Mouse (Mus musculus) thymus, postnatal 36 days (tissue): ENCODE measurements around the gene Nudt14.
A peak's percentile ranks its signal among the peaks of the same experiment; 100 is the strongest.

Experiments used
- DNase-seq, 2 experiments: peaks; one replicate each; pipeline ENCODE4 v3.0.0; 2022; ENCODE audit warnings: mixed read lengths in 2 of 2

Gene Nudt14

DNA sequence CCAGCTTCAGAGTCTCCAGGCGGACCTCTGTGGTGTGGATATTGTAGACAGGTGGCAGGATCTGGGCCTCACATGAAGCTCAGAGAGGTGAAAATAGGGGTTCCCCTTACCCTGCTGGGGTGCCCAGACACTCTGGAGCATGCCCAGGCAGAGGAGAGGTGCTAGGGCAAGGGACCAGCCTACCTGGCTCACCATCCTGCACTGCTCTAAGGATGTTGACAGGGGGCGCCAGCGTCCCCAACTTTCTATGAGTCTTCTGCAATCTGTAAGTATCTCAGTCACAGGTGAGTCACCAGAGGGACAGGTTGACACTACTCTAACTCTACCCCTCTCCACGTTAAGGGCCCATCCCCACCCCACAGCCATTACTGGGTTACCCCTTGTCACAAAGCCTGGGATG is 5.4 kb upstream of the Nudt14 start:
- DNase-seq = peak; percentile 46 to 52

GRCm38 (mm10) chr12:112943669-112944068 is 1.7 kb upstream of the Nudt14 start:
- DNase-seq = no peak

GRCm38 (mm10) chr12:112941156-112941775 is 658 bp downstream of the Nudt14 start:
- no peak for DNase-seq

DNA sequence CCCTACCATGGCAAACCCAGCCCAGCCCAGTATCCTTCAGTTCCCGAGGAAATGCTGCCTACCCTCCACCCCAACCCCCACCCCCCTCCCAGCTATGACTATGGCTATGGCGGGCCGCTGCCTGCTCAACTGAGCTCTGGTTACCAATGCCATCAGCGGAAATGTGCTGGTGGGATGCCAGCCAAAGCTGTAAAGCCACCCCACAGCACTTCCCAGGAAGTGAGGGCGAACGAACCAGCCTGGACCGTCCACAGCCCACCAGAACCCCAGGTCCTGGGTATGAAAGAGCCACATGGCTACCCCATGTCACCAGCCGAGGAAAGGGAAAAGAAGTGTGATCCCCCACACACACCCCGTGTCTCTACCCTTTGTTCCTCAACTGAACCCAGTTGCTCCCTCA is 1.2 kb downstream of the Nudt14 start:
- no peak for DNase-seq

GRCm38 (mm10) chr12:112940238-112940637 is 1.7 kb downstream of the Nudt14 start:
- no peak for DNase-seq

DNA sequence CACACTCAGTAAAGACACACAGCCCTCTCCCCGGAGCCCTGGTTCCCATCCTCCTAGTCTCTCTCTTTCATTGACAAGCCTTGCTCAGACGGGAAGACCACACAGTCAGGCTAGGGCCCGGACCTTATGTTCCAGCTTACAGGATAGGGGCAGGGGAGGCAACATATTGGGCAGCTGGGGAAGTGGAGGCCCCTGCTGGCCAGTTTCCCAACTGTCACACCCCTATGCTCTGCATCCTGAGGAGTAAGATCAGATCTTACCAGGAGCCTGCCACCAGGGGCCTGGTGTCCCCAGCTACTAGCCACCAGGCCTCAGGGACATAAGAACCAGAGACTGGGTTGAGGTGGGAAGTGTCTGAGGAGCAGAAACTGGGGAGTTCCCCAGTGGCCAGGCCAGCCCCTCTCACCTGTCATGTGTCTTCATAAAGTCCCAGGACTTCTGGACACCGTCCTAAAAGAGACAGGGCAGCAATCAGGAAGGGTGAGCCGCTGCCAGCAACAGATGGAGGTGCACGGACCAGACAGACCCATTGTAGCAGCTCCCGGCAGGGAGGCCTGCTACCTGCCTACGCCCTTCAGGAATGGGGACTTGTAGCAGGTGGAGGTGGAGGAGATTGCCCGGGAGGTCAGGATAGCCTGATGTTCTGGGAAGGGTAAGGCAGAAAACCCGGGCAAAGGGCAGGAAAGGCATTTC is 2.9 kb downstream of the Nudt14 start:
- DNase-seq = no peak

DNA sequence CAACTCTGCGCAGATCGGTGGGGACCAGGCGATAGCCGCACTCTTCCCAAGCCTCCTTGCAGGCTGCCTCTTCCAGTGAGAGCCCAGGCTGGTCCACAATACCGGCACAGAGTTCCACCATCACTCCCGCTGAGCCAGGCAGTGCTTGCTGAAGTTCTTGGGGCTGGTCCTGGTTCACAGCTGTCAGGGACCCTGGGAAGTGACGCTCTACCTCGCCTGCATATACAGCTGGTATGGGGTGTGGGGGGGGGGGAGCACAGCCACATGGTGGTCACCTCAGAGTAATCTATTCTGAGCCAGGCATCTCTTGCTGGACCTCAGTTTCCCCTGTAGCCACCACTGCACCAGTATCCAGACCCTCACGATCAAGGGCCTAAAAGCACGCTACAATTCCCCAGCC is 3.6 kb downstream of the Nudt14 start:
- no peak for DNase-seq

DNA sequence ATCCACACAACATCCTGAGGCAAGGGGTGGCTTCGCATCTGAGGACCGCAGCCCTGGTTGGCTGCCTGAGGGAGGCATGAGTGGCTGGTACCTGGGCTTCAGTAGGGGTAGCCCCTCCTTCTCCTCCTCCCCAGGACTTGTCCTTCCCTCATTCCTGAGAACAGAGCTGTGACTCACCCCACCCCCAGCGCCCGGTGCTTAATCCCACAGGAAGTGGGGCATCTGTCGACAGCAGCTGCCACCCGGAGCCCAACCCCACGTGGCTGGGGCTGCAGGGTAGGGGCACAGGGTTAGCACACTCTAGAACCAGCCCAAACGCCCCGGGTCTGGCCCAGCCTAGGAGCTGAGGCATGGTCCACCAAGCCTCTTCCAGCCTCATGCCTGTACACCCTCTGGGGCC is 4.0 kb downstream of the Nudt14 start:
- peak in 1 of 2 experiments; percentile 51 for DNase-seq

DNA sequence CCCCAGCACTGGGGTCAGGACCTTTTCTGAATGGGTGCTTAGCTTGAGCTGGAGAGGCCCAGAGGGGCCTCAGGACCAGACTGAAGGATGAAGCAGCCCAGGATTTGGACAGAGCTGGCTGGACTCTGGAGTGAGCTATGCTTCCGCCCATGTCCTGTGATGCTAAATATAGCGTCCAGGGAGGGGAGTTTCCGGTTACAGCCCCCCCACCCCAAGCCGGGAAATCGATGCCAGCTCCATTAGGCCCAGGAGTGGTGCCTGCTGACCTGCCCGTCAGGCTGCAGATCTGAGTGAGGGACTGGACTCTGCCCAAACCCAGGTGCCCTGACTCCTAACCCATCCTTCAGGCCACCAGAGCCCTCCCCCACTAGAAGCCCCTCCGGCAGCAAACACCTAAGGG is 9.3 kb downstream of the Nudt14 start:
- no peak for DNase-seq

DNA sequence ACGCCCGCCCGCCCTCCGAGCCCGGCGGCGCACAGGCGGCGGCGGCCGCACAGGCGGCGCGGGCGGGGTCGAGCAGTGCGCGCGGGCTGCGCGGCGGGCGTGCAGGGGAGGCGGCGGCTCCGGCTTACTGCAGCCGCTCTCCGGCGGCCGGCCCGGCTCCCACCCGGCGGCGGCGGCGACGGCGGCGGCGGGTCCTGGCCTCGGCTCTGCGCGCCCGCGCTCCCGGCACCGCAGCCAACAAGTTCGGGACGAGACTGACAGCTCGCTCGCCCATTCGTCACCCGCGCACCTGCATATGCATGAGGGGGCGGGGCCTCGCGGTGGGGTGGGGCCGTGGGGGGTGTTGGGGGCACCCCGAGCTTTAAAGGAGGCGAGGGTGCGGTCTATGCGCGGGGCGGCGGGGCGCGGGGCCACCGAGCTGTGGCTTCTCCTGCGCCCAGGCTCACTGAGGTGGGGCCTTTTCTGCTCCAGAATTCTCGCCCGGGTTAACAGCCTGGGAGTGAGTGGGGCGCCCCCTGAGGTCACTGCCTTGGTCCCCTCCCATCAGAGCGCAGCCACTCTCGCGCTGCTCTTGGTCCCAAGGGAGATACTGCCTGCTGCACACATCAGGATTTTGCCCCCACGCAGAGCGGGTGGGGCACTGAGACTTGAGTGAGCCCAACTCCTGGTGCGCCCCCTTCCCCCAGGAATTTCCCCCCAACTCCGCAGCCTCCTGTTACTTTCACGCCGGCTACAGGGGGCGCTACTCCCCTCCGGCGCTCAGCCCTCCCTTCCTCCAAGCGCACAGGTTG is 12.2 kb downstream of the Nudt14 start, which contains the start of gene Jag2:
TSS of gene Jag2 (minus strand) at position 215 of the 791 bp plus-strand sequence.
- peak; percentile 45 to 62 for DNase-seq

DNA sequence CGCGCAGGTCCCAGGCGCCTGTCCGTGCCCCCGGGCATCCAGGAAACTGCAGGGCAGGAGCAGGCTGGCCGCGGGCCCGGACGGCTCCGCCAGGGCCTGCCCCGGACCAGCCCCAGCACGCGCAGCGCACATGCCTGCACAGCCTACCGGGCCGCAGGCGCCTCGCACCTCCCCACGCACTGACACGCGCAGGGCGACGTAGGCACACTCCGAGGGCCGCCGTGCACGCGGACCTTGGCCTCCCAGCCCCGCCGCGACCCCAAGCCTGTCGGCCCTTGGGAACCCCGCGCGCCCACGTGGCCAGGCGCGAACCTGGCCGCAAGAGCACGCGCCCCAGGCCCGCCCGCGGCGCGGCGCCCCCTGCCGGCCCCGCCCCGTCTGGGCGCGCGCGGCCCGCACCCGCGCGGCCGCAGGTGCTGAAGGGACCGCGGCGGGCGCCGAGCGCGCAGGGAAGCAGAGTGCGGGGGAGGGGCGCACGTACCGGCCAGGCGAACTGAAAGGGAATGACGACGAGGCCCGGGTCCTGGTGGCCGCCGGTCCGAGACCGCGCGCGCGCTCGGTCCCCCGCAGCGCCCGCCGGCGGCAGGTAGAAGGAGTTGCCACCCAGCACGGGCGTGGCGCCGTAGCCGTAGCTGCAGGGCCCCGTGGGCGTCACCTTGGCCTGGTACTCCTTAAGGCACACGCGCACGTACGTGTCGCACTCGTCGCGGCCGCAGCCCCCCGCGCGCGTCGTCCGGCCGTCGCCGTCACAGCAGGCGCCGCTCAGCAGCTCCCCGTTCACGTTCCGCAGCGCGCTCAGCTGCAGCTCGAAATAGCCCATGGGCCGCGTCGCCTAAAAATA is 13.3 kb downstream of the Nudt14 start:
- peak in 1 of 2 experiments; percentile 48 for DNase-seq

DNA sequence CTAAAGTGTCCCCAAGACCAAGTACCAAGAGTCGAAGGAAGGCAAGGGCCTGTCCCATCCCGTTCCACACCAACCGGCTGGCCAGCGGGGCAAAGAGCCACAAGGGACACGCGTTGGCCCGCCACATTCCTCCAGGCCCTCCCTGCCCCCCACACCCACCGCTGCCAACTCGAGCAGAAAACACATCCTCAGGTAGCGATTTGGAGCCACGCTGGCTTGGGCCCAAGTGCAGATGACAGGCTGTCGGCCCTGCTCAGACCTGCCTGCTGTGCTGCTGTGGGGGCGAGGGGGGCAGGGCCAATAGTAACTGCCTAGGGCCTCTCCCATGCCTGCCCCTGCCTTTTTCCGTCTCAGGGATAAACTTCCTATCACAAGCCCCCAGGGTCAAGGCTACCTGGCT is 14.7 kb downstream of the Nudt14 start:
- no peak for DNase-seq

DNA sequence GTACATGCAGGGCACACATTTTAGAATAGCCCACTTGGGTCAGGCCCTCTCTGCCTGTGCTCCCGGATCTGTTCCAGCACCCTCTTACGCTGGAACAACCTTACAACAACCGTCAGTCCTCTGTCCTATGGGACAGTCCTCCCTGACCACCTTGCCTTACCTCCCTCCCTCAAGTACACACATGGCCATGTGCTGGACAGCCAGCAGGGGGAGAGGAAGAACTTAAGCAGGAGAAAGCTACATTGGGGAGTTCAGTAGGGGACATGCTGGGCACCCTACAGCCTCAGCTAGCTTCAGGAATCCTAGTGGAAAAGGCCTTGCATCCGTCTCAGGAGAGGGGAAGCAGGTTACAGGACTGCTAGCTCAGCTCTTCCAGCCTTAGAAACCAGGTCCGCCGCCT is 16.0 kb downstream of the Nudt14 start:
- DNase-seq = no peak

- no peak for DNase-seq
Measured at GRCm38 (mm10) chr12:112922541-112922940, 19.4 kb downstream of the Nudt14 start.

DNA sequence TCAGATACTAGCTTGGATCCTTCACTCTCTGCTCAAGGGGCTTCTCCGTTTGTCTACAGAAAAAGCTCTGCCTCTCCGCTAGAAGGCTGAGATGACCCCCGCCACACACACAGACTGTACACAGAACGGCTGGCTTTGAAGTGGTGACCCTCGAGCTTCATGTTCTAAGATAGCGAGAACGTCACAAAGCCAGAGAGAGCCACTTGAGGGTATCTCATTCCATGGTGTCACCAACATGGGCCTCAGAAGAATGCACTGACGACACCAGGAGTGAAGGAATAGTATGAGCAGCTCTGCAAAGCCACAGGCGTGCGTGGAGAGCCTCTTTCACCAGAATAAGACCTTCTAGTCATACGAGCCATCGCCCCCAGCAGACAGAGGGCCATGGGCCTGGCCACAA is 20.4 kb downstream of the Nudt14 start:
- no peak for DNase-seq

DNA sequence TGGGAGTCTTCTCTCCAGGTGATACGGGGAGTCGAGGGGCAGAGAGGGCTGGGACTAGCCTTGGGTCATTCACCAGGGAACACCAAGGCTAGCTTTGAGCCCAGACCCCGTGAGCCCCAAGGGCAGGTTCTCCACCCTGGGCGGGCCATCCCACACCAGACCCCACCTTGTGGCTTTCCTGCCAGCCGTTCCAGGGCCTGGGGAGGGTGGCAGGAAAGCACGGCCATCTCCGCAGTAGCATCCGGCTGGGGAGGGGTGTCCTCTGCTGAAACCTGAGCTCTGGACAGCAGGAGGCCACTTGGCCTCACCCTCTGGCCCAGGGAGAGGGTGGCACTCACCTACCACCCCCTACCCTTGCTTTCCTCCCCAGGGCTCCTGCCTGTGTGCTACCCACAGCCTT is 24.0 kb downstream of the Nudt14 start:
- DNase-seq = no peak

GRCm38 (mm10) chr12:112917486-112917885 is 24.4 kb downstream of the Nudt14 start:
- DNase-seq = no peak

- no peak for DNase-seq
Measured at GRCm38 (mm10) chr12:112916698-112917400, 25.1 kb downstream of the Nudt14 start.

GRCm38 (mm10) chr12:112915587-112915986 is 26.3 kb downstream of the Nudt14 start:
- DNase-seq = no peak

DNA sequence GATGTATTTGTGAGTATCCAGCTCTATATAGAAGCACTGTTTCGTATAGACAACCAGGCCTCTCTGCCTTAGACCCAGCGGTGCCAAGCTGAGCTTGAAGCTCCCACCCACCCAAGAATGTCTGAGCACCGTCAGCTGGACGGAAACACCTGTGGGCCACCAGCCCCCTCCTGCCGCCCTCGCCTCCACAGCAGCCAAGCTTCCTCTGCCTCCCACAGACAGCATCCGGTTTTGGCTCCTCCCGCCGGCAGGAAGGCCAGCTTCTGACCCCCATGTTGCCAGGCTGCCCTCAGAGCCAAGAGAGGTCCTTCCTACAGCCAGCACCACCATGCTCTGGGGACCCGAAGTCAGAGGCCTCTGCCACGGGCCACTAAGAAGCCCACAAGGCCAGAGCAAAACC is 27.4 kb downstream of the Nudt14 start:
- peak; percentile 66 to 79 for DNase-seq

GRCm38 (mm10) chr12:112912951-112913745 is 28.8 kb downstream of the Nudt14 start:
- peak in 1 of 2 experiments; percentile 42 for DNase-seq
